Mouse (Mus musculus) pancreas, adult 10 weeks (tissue): ENCODE results near the gene Cts8. TPM values are rescaled to one million over a fixed set of nuclear protein-coding genes. Genes with fewer than 3 reads are reported as not detected.

Experiments used
- polyA plus RNA-seq: library from polyadenylated mRNA; stranded (reverse); fragments of 350-450 nt; fragmentation: Illumina TruSeq; extraction: RNeasy Lipid Tissue Mini Kit (QIAGEN cat#74804); gene quantifications from one replicate; pipeline ENCODE4 v1.2.3, GENCODE M21; 2015; ENCODE audit warnings: low read depth, low replicate concordance; ENCODE audit not compliant: insufficient read depth

The Cts8 gene
- polyA plus RNA-seq = not detected

GRCm38 (mm10) chr13:61255258-61255657 lies at the start of gene Cts8:
Gene Cts8, minus strand, starts transcription at chr13:61255358.

GRCm38 (mm10) chr13:61288739-61289138 lies 33.6 kb upstream of the Cts8 start, which contains the start of gene Gm49398:
Gene Gm49398, minus strand, starts transcription at chr13:61288839.

GRCm38 (mm10) chr13:61203310-61203709 lies 51.8 kb downstream of the Cts8 start, which contains the start of gene Cts6:
Gene Cts6, minus strand, starts transcription at chr13:61203410.

Other genes starting within 250 kb of the Cts8 start
- not detected for gene Ctsj, start 249.4 kb downstream of the Cts8 start, polyA plus RNA-seq
- gene Ctsq, start 214.7 kb downstream of the Cts8 start, polyA plus RNA-seq = not detected
- gene Ctsr, start 91.1 kb downstream of the Cts8 start, polyA plus RNA-seq = not detected
- gene Cts6, start 51.9 kb downstream of the Cts8 start, polyA plus RNA-seq = not detected
- gene Gm49398, start 33.5 kb upstream of the Cts8 start, polyA plus RNA-seq = not detected
- not detected for gene Cts7, start 102.8 kb upstream of the Cts8 start, polyA plus RNA-seq